Mouse (Mus musculus) MEL-GATA-1-ER (cell line): ENCODE results near the gene Net1.
"Not testable (repeated sequence)": the region's sequence is repeated elsewhere in the genome, so short reads cannot be mapped to it uniquely, and the experiment has no call there.

ENCODE experiments used
- DNase-seq: peaks from one replicate; pipeline ENCODE4 v3.0.0-alpha.2; 2012; ENCODE audit warnings: low read depth; ENCODE audit errors: extremely low read depth

The Net1 gene

GRCm38 (mm10) chr13:3833644-3834043, 84.4 kb downstream of the Net1 start:
- not testable (repeated sequence) for DNase-seq

GRCm38 (mm10) chr13:3832450-3832849, 85.6 kb downstream of the Net1 start:
- no peak for DNase-seq
